Mouse (Mus musculus) forebrain, embryonic 15.5 days (tissue): ENCODE measurements around the gene Ccdc61. TPM values are rescaled to one million over a fixed set of nuclear protein-coding genes. Genes with fewer than 3 reads are reported as not detected.
"Not testable (repeated sequence)": the region's sequence is repeated elsewhere in the genome, so short reads cannot be mapped to it uniquely, and the experiment has no call there.

ENCODE experiments used
- ATAC-seq: fragments of 200-750 bp; cut with Nextera tagmentation; replicated peaks from 2 replicates; pipeline ENCODE4 v1.8.0; 2017; ENCODE audit warnings: mild to moderate bottlenecking, moderate TSS enrichment, moderate library complexity
- H3K27ac ChIP-seq: fragments of 300-500 bp; sonication (generic); replicated peaks from 2 replicates; pipeline ENCODE4 v1.5.1; 2015; ENCODE audit warnings: mild to moderate bottlenecking, inconsistent platforms
- H3K27me3 ChIP-seq: fragments of 300-500 bp; sonication (generic); 2 replicates; pipeline ENCODE4 v1.6.1; 2015; ENCODE audit warnings: inconsistent platforms
- H3K36me3 ChIP-seq: fragments of 300-500 bp; sonication (generic); 2 replicates; pipeline ENCODE4 v1.6.1; 2015; ENCODE audit warnings: mild to moderate bottlenecking, inconsistent platforms
- H3K4me1 ChIP-seq: fragments of 300-500 bp; sonication (generic); 2 replicates; pipeline ENCODE4 v1.6.1; 2015; ENCODE audit warnings: inconsistent platforms
- H3K4me2 ChIP-seq: fragments of 300-500 bp; sonication (generic); replicated peaks from 2 replicates; pipeline ENCODE4 v1.6.1; 2015; ENCODE audit warnings: mild to moderate bottlenecking, inconsistent platforms
- H3K4me3 ChIP-seq: fragments of 300-500 bp; sonication (generic); 2 replicates; pipeline ENCODE4 v1.5.1; 2015; ENCODE audit warnings: mild to moderate bottlenecking, inconsistent platforms
- H3K9ac ChIP-seq: fragments of 300-500 bp; sonication (generic); replicated peaks from 2 replicates; pipeline ENCODE4 v1.6.1; 2015; ENCODE audit warnings: mild to moderate bottlenecking, inconsistent platforms
- H3K9me3 ChIP-seq: fragments of 300-500 bp; sonication (generic); 2 replicates; pipeline ENCODE4 v1.6.1; 2016; ENCODE audit warnings: inconsistent platforms
- WGBS: fragments of 180-500 bp; shearing (Covaris S2); methylation state at CpG from one replicate; pipeline ENCODE4 v1.1.7; 2015; ENCODE audit warnings: mixed read lengths; 5-methylcytosine and 5-hydroxymethylcytosine counted together
- polyA plus RNA-seq: library from polyadenylated mRNA; unstranded; fragments of >200 nt; fragmentation: Nextera tagmentation; extraction: Ambion mirVana; gene quantifications from 2 replicates; pipeline ENCODE4 v1.2.1, GENCODE M21; 2015

Ccdc61 gene
- polyA plus RNA-seq, 1 experiment from 2014 or later = 26.5 TPM

- no peak overlapping the region for H3K9ac ChIP-seq
- no peak overlapping the region for H3K4me3 ChIP-seq
- WGBS = 81% methylated on average over 5 of the region's 5 CpGs
- peaks cover 6% of the 10 kb centered on the region for H3K4me1 ChIP-seq
- H3K27ac ChIP-seq = no peak overlapping the region
- ATAC-seq = no peak
- no peaks in the 10 kb centered on the region for H3K27me3 ChIP-seq
- no peak overlapping the region for H3K4me2 ChIP-seq
- H3K9me3 ChIP-seq = no peaks in the 10 kb centered on the region
- H3K36me3 ChIP-seq = no peaks in the 10 kb centered on the region
Measured at GRCm38 (mm10) chr7:18875372-18875771, 34.8 kb downstream of the Ccdc61 start.

DNA sequence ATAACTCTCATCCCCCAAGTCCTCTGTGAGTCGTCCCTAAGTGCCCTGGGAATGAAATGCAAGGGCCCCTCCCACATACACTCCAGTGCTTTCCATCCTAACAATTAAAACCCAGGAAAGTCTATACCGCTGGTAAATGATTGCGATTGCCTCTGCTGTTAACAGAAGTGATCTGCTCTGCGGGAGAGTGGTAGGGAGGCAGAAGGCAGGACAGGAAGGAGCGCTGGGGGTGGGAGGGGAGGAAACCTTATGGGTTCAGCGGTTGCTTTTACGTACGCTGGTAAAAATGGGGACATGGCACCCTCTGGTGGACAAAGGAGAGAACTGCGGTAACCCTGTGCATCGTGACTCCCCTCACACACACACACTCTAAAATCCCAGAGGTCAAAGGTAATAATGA is 37.0 kb downstream of the Ccdc61 start:
- Histone ChIP-seq H3K27ac (peak overlapping the region; percentile 42; the same call in 1 of the 2 replicates), H3K27me3 (no peaks in the 10 kb centered on the region), H3K4me3 (peak overlapping the region; percentile 46), H3K4me1 (peaks cover 6% of the 10 kb centered on the region), H3K9me3 (peaks cover 2% of the 10 kb centered on the region; the same call in 1 of the 2 replicates), H3K9ac (peak overlapping the region; percentile 50), H3K36me3 (no peaks in the 10 kb centered on the region), H3K4me2 (peak overlapping the region; percentile 94)
- peak; percentile 85 for ATAC-seq
- under 1% methylated on average over 10 of the region's 10 CpGs for WGBS

GRCm38 (mm10) chr7:18872816-18873215 is 37.4 kb downstream of the Ccdc61 start:
- H3K4me1 ChIP-seq = peaks cover 6% of the 10 kb centered on the region
- peak overlapping the region; percentile 50 for H3K9ac ChIP-seq
- peak overlapping the region; percentile 46 for H3K4me3 ChIP-seq
- peak; percentile 69 for ATAC-seq
- WGBS = 4% methylated on average over 7 of the region's 7 CpGs
- H3K4me2 ChIP-seq = peak overlapping the region; percentile 94
- H3K27ac ChIP-seq = peak overlapping the region; percentile 42; the same call in 1 of the 2 replicates
- H3K9me3 ChIP-seq = peaks cover 4% of the 10 kb centered on the region; the same call in 1 of the 2 replicates
- H3K27me3 ChIP-seq = no peaks in the 10 kb centered on the region
- no peaks in the 10 kb centered on the region for H3K36me3 ChIP-seq

DNA sequence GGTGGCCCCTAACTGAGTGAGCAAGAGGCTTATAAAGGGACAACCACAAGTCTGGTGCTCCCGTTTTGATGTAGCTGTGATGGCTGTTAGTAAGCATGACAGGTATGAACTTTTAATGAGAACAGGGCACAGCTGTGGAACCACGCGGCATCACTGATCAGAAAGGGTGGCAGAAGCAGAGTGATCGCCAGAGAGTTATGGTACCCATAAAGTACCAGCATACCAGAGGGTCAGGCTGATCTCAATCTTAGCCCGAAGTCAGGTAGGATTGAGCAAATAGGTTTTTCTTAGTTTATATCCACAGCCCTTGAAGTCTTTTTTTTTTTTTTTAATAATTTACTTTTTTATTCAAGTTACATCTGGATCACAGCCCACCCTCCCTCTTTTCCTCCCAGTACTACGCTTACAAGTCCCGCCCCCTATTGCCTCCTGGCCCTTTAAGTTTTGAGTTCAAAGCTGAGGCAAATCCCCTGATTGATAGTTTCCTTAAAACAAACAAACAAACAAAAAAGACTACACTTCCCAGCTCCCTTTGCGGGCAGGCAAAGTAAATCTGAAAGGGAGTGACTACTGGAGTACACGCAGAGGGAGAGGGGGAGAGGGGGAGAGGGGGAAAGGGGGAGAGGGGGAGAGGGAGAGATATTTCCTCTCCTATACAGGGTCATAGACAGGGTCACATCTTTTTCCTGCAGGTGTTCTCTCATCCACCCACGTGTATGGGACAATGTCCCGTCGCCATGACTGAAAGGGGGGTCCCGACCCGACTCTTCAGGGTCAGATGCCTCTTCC is 38.0 kb downstream of the Ccdc61 start:
- no peaks in the 10 kb centered on the region for H3K27me3 ChIP-seq
- WGBS = 35% methylated on average over 13 of the region's 14 CpGs
- H3K4me1 ChIP-seq = peaks cover 6% of the 10 kb centered on the region
- peak overlapping the region; percentile 46 for H3K4me3 ChIP-seq
- H3K9me3 ChIP-seq = peaks cover 4% of the 10 kb centered on the region; the same call in 1 of the 2 replicates
- ATAC-seq = peak; percentile 62
- H3K9ac ChIP-seq = peak overlapping the region; percentile 50
- H3K36me3 ChIP-seq = no peaks in the 10 kb centered on the region
- H3K27ac ChIP-seq = no peak overlapping the region
- peak overlapping the region; percentile 94 for H3K4me2 ChIP-seq

DNA sequence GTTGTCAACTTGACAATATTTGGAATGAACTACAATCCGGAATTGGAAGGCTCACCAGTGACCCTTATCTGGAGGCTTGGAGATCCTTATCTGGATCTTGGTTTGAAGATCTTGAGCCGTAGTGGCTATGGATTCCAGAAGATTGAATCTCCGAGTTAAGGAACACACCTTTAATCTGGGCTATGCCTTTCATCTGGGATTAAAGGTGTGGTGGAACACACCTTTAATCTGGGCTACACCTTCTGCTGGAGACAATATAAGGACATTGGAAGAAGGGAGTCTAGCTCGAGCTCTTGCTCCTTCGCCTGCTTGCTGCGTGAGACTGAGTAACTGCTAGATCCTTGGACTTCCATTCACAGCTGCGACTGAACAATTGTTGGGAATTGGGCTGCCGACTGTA is 39.2 kb downstream of the Ccdc61 start, which contains the start of gene Pglyrp1:
Gene Pglyrp1 (plus strand): TSS at position 301 of the 400 bp plus-strand sequence.
- H3K9me3 ChIP-seq, H3K27ac ChIP-seq, H3K4me2 ChIP-seq, H3K36me3 ChIP-seq, ATAC-seq, H3K27me3 ChIP-seq, H3K4me1 ChIP-seq, H3K9ac ChIP-seq: not testable (repeated sequence)
- peak within 1 kb of the TSS; percentile 46; the same call in 1 of the 2 replicates for H3K4me3 ChIP-seq
- 92% methylated on average over 1 of the region's 8 CpGs for WGBS

GRCm38 (mm10) chr7:18868491-18868890 is 41.7 kb downstream of the Ccdc61 start:
- H3K4me1 ChIP-seq = peaks cover 6% of the 10 kb centered on the region
- no peaks in the 10 kb centered on the region for H3K27me3 ChIP-seq
- WGBS = 89% methylated on average over 2 of the region's 2 CpGs
- no peak overlapping the region for H3K9ac ChIP-seq
- no peaks in the 10 kb centered on the region for H3K36me3 ChIP-seq
- H3K9me3 ChIP-seq = peaks cover 4% of the 10 kb centered on the region; the same call in 1 of the 2 replicates
- no peak overlapping the region for H3K4me2 ChIP-seq
- no peak overlapping the region for H3K4me3 ChIP-seq
- no peak overlapping the region for H3K27ac ChIP-seq
- ATAC-seq = no peak

- Histone ChIP-seq H3K36me3 (no peaks in the 10 kb centered on the region), H3K27me3 (no peaks in the 10 kb centered on the region), H3K27ac (no peak overlapping the region), H3K9ac (no peak overlapping the region), H3K4me1 (no peaks in the 10 kb centered on the region), H3K4me2 (no peak overlapping the region), H3K9me3 (no peaks in the 10 kb centered on the region), H3K4me3 (no peak overlapping the region)
- 89% methylated on average over 6 of the region's 6 CpGs for WGBS
- ATAC-seq = no peak
Measured at GRCm38 (mm10) chr7:18862801-18863200, 47.4 kb downstream of the Ccdc61 start.

GRCm38 (mm10) chr7:18858310-18858916 is 51.8 kb downstream of the Ccdc61 start:
- no peak for ATAC-seq
- Histone ChIP-seq H3K4me2 (no peak overlapping the region), H3K4me1 (no peaks in the 10 kb centered on the region), H3K36me3 (no peaks in the 10 kb centered on the region), H3K9me3 (no peaks in the 10 kb centered on the region), H3K27ac (no peak overlapping the region), H3K4me3 (no peak overlapping the region), H3K9ac (no peak overlapping the region), H3K27me3 (no peaks in the 10 kb centered on the region)
- WGBS = 87% methylated on average over 5 of the region's 5 CpGs

DNA sequence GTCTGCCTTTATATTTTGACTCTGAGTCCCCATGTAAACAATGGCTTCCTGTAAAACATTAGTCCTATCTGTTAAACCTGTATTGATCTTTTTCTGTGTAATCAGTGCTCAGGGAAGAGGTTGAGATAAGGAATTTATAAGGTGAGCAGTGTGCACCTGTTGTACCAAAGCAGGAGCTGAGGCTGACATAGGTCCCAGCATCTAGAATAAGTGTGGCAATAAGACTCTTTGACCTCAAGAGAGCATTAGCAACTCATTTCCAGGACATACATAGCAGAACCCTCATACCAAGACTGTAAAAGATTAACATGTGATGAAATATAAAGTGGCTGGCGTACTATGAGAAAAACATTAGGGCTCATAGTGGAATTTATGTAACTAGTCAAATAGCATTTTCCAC is 61.8 kb downstream of the Ccdc61 start:
- WGBS = 94% methylated on average over 1 of the region's 1 CpGs
- Histone ChIP-seq H3K9ac (no peak overlapping the region), H3K4me2 (no peak overlapping the region), H3K4me1 (no peaks in the 10 kb centered on the region), H3K4me3 (no peak overlapping the region), H3K27me3 (no peaks in the 10 kb centered on the region), H3K27ac (no peak overlapping the region), H3K36me3 (no peaks in the 10 kb centered on the region), H3K9me3 (no peaks in the 10 kb centered on the region)
- no peak for ATAC-seq

DNA sequence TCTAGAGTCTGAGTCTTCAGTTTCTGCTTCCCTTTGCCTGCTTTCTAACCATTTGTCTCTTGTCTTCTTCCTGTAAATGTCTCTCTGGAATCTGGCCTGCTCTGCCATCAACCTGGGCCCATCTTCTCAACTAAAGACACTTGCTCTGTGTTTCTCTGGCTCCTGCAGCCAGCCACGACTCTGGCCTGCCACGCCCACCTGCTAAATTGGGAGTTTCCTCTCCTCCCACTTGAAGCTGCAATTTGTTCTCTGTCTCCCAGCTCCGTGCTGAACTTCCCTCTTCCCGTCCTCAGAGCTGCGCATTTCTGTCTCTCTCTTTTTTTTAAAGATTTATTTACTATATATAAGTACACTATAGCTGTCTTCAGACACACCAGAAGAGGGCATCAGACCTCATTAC is 65.4 kb downstream of the Ccdc61 start:
- H3K36me3 ChIP-seq = no peaks in the 10 kb centered on the region
- no peaks in the 10 kb centered on the region for H3K27me3 ChIP-seq
- peaks cover 10% of the 10 kb centered on the region; the same call in 1 of the 2 replicates for H3K4me1 ChIP-seq
- H3K9me3 ChIP-seq = no peaks in the 10 kb centered on the region
- H3K4me3 ChIP-seq = no peak overlapping the region
- no peak for ATAC-seq
- WGBS = 53% methylated on average over 5 of the region's 5 CpGs
- H3K27ac ChIP-seq = no peak overlapping the region
- no peak overlapping the region for H3K4me2 ChIP-seq
- no peak overlapping the region for H3K9ac ChIP-seq

DNA sequence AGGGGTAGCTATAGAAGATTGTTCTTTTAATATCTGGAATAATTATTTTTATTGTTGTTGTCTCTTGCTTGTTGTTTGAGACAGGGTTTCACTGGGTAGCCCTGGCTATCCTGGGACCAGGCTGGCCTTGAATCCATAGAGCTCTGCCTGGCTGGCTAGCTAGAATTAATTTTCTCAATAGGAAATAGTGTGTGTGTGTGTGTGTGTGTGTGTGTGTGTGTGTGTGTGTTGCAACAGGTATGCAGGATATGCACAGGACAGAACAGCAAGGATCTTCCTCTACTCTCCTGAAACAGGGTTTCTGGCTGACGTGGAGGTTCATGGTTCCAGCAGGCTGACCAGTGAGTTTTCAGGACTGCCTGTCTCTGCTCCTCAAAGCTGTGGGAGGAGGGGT is 69.0 kb downstream of the Ccdc61 start:
- Histone ChIP-seq H3K4me1 (peaks cover 10% of the 10 kb centered on the region; the same call in 1 of the 2 replicates), H3K36me3 (no peaks in the 10 kb centered on the region), H3K4me3 (no peak overlapping the region), H3K27me3 (no peaks in the 10 kb centered on the region), H3K4me2 (peak overlapping the region; percentile 29; the same call in 1 of the 2 replicates), H3K9me3 (no peaks in the 10 kb centered on the region), H3K27ac (no peak overlapping the region), H3K9ac (no peak overlapping the region)
- 43% methylated on average over 1 of the region's 1 CpGs for WGBS
- peak; percentile 29; the same call in 1 of the 2 replicates for ATAC-seq
